Mouse (Mus musculus): ENCODE data around the gene Trim66.
A peak's percentile ranks its signal among the peaks of the same experiment; 100 is the strongest.

Trim66 gene

GRCm38 (mm10) chr7:109522084-109522483 is 14.2 kb upstream of the Trim66 start:
- DNase-seq (ENCODE audit: low read depth, low spot score): no peak

- no peak for DNase-seq (ENCODE audit: low read depth, low spot score)
These were observed 12.0 kb upstream of the Trim66 start for GRCm38 (mm10) chr7:109519936-109520335.

GRCm38 (mm10) chr7:109518838-109519696 is 11.1 kb upstream of the Trim66 start, which contains the start of gene Rpl27a:
Rpl27a (plus strand) TSS chr7:109519147.
- peak; percentile 98 for DNase-seq (ENCODE audit: low read depth, low spot score)

- no peak for DNase-seq (ENCODE audit: low read depth, low spot score)
These were observed 10.2 kb upstream of the Trim66 start for GRCm38 (mm10) chr7:109518036-109518681.

- DNase-seq (ENCODE audit: low read depth, low spot score): no peak
These were observed 8.6 kb upstream of the Trim66 start for GRCm38 (mm10) chr7:109516500-109516899.

GRCm38 (mm10) chr7:109511838-109512237 is 3.9 kb upstream of the Trim66 start:
- no peak for DNase-seq (ENCODE audit: low read depth, low spot score)

GRCm38 (mm10) chr7:109510799-109511198 is 2.9 kb upstream of the Trim66 start:
- DNase-seq (ENCODE audit: low read depth, low spot score): no peak

GRCm38 (mm10) chr7:109507572-109507971 is 362 bp downstream of the Trim66 start:
- DNase-seq (ENCODE audit: low read depth, low spot score): no peak

GRCm38 (mm10) chr7:109507119-109507518 is 815 bp downstream of the Trim66 start:
- DNase-seq (ENCODE audit: low read depth, low spot score): no peak

GRCm38 (mm10) chr7:109497507-109497906 is 10.4 kb downstream of the Trim66 start:
- DNase-seq (ENCODE audit: low read depth, low spot score): no peak

- no peak for DNase-seq (ENCODE audit: low read depth, low spot score)
These were observed 14.3 kb downstream of the Trim66 start for GRCm38 (mm10) chr7:109493319-109494316.

GRCm38 (mm10) chr7:109492616-109493318 is 15.2 kb downstream of the Trim66 start:
- no peak for DNase-seq (ENCODE audit: low read depth, low spot score)

GRCm38 (mm10) chr7:109484221-109484620 is 23.7 kb downstream of the Trim66 start:
- DNase-seq (ENCODE audit: low read depth, low spot score): no peak

GRCm38 (mm10) chr7:109480765-109481197 is 27.2 kb downstream of the Trim66 start:
- DNase-seq (ENCODE audit: low read depth, low spot score): no peak

GRCm38 (mm10) chr7:109477926-109478325 is 30.0 kb downstream of the Trim66 start:
- DNase-seq (ENCODE audit: low read depth, low spot score): no peak

GRCm38 (mm10) chr7:109470700-109471099 is 37.2 kb downstream of the Trim66 start:
- no peak for DNase-seq (ENCODE audit: low read depth, low spot score)

GRCm38 (mm10) chr7:109468262-109468701 is 39.7 kb downstream of the Trim66 start:
- DNase-seq (ENCODE audit: low read depth, low spot score): no peak

GRCm38 (mm10) chr7:109467591-109467990 is 40.3 kb downstream of the Trim66 start:
- no peak for DNase-seq (ENCODE audit: low read depth, low spot score)

- DNase-seq (ENCODE audit: low read depth, low spot score): no peak
These were observed 47.2 kb downstream of the Trim66 start for GRCm38 (mm10) chr7:109460698-109461097.

- no peak for DNase-seq (ENCODE audit: low read depth, low spot score)
These were observed 51.4 kb downstream of the Trim66 start for GRCm38 (mm10) chr7:109456563-109456962.

GRCm38 (mm10) chr7:109455748-109456147 is 52.2 kb downstream of the Trim66 start:
- no peak for DNase-seq (ENCODE audit: low read depth, low spot score)
